15 mouse cellular contexts compared by ENCODE assay signal in the genomic region with DNA sequence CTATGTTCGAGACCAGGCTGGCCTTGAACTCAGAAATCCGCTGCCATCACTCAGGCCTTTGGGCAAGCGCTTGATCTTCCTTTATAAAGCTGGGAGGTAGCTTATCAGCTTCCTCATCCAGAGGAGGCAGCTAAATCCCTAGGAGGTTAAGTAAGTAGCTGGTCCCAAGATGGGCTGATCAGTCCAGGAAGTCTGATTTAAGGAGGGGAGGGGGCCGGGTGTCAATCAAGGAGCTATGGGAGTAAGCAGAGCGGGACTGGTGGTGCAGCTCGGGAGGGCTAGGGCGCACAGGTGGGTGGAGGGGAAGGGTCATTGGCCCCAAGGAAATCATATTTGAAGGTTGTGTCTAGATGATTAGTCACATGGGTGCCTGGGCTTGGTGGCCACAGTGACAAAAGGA. TPM values are rescaled to one million over a fixed set of nuclear protein-coding genes. Genes with fewer than 3 reads are reported as not detected.
A peak's percentile ranks its signal among the peaks of the same experiment; 100 is the strongest.
DNase-seq lines count a peak whose midpoint lies in the region; ATAC-seq lines count a peak whose summit lies in the region.
"Had no signal": no experiment of that assay in that cellular context is flagged by ENCODE, and none has a peak within 500 bp of the region (broad histone marks: within the 10 kb centered on the region; RNA-seq: fewer than 3 reads in every experiment).

No protein-coding gene starts in this region.

- 67% methylated on average over 7 of the region's 7 CpGs for WGBS in liver, embryonic 11.5 days
- WGBS in embryonic facial prominence, embryonic 11.5 days: 58% methylated on average over 7 of the region's 7 CpGs
- 70% methylated on average over 7 of the region's 7 CpGs for WGBS in forebrain, embryonic 12.5 days
- 70% methylated on average over 7 of the region's 7 CpGs for whole genome bisulfite sequencing in liver, embryonic 16.5 days (ENCODE audit: insufficient replicate concordance)

- DNase-seq in liver, embryonic 11.5 days (ENCODE audit: low spot score): no peak
- no peak for DNase-seq in liver
- no peak for DNase-seq in embryonic facial prominence, embryonic 11.5 days (ENCODE audit: low spot score)
- no peak for DNase-seq in cerebellum, postnatal 4 days (ENCODE audit: low spot score in 2 of 2)
- no peak for DNase-seq in frontal cortex, postnatal 14 days (ENCODE audit: low spot score in 2 of 2)
- DNase-seq in natural killer cell, adult 2 months (ENCODE audit: low spot score in 2 of 2): no peak
- DNase-seq: adrenal gland, adult 8-10 months; cerebellum, postnatal 25 days; gastrocnemius, postnatal 25 days; kidney, postnatal 36 days; lung, postnatal 10 days; thymus, adult 18-20 months had no signal

- H3K27me3 ChIP-seq in liver, embryonic 11.5 days (replicated peaks; ENCODE audit: control insufficient read depth, insufficient read depth, low read length): no peaks in the 10 kb centered on the region
- H3K27me3 ChIP-seq in embryonic facial prominence, embryonic 11.5 days (ENCODE audit: control insufficient read depth, insufficient read depth, low read length): no peaks in the 10 kb centered on the region
- peaks cover 26% of the 10 kb centered on the region for H3K27me3 ChIP-seq in forebrain, embryonic 12.5 days
- no peaks in the 10 kb centered on the region for H3K27me3 ChIP-seq in liver, embryonic 16.5 days (ENCODE audit: control insufficient read depth, insufficient read depth, low read depth, low read length)

- no peak overlapping the region for H3K9ac ChIP-seq in liver, embryonic 11.5 days (ENCODE audit: low read depth, low read length)
- no peak overlapping the region for H3K9ac ChIP-seq in embryonic facial prominence, embryonic 11.5 days (replicated peaks; ENCODE audit: low read length)
- no peak overlapping the region for H3K9ac ChIP-seq in forebrain, embryonic 12.5 days
- no peak overlapping the region for H3K9ac ChIP-seq in liver, embryonic 16.5 days (ENCODE audit: low read depth, low read length)

- peaks cover 5% of the 10 kb centered on the region; the same call in 1 of the 2 replicates for H3K36me3 ChIP-seq in liver, embryonic 11.5 days (ENCODE audit: control insufficient read depth, insufficient read depth, low read length)
- H3K36me3 ChIP-seq in embryonic facial prominence, embryonic 11.5 days (replicated peaks; ENCODE audit: control insufficient read depth, insufficient read depth, low read depth, low read length): no peaks in the 10 kb centered on the region; the same call in none of the 2 replicates
- 0 out of 2 replicates have a peak, but pooled peaks cover 8% of the 10 kb centered on the region for H3K36me3 ChIP-seq in forebrain, embryonic 12.5 days (replicated peaks)
- H3K36me3 ChIP-seq in liver, embryonic 16.5 days (ENCODE audit: control insufficient read depth, insufficient read depth): no peaks in the 10 kb centered on the region

- H3K4me1 ChIP-seq in liver, embryonic 11.5 days (replicated peaks; ENCODE audit: control insufficient read depth, insufficient read depth, low read length): peaks cover 44% of the 10 kb centered on the region
- peaks cover 19% of the 10 kb centered on the region for H3K4me1 ChIP-seq in embryonic facial prominence, embryonic 11.5 days (ENCODE audit: control insufficient read depth, insufficient read depth, low read length)
- peaks cover 52% of the 10 kb centered on the region for H3K4me1 ChIP-seq in forebrain, embryonic 12.5 days
- peaks cover 14% of the 10 kb centered on the region for H3K4me1 ChIP-seq in liver, embryonic 16.5 days (ENCODE audit: control insufficient read depth, low read depth, low read length)

- H3K4me2 ChIP-seq in liver, embryonic 11.5 days: no peak overlapping the region
- H3K4me2 ChIP-seq in embryonic facial prominence, embryonic 11.5 days (ENCODE audit: low read depth, low read length): no peak overlapping the region
- no peak overlapping the region for H3K4me2 ChIP-seq in forebrain, embryonic 12.5 days
- H3K4me2 ChIP-seq in liver, embryonic 16.5 days (ENCODE audit: low read depth, low read length): no peak overlapping the region

- no peak overlapping the region for H3K4me3 ChIP-seq in liver, embryonic 11.5 days (ENCODE audit: low read depth, low read length)
- no peak overlapping the region for H3K4me3 ChIP-seq in embryonic facial prominence, embryonic 11.5 days (ENCODE audit: low read depth, low read length)
- H3K4me3 ChIP-seq in forebrain, embryonic 12.5 days (replicated peaks): no peak overlapping the region
- no peak overlapping the region for H3K4me3 ChIP-seq in liver, embryonic 16.5 days (ENCODE audit: low read depth, low read length)
- H3K4me3 ChIP-seq: erythroblast, embryonic 14.5 days had no signal

- peak overlapping the region; percentile 41 for H3K27ac ChIP-seq in liver, embryonic 11.5 days (ENCODE audit: low read depth, low read length)
- H3K27ac ChIP-seq in embryonic facial prominence, embryonic 11.5 days (replicated peaks; ENCODE audit: low read depth, low read length): peak overlapping the region; percentile 76; the same call in 1 of the 2 replicates
- H3K27ac ChIP-seq in forebrain, embryonic 12.5 days: peak overlapping the region; percentile 31
- H3K27ac ChIP-seq in liver, embryonic 16.5 days (ENCODE audit: low read length): peak overlapping the region; percentile 15; the same call in 1 of the 2 replicates

- no peaks in the 10 kb centered on the region for H3K9me3 ChIP-seq in liver, embryonic 11.5 days (ENCODE audit: control insufficient read depth, low read length)
- H3K9me3 ChIP-seq in embryonic facial prominence, embryonic 11.5 days (replicated peaks; ENCODE audit: control insufficient read depth, low read length): no peaks in the 10 kb centered on the region
- H3K9me3 ChIP-seq in forebrain, embryonic 12.5 days: no peaks in the 10 kb centered on the region
- H3K9me3 ChIP-seq in liver, embryonic 16.5 days (replicated peaks; ENCODE audit: control insufficient read depth, low read length): no peaks in the 10 kb centered on the region

- ATAC-seq in liver, embryonic 11.5 days (replicated peaks; ENCODE audit: low FRiP score): no peak
- no peak for ATAC-seq in embryonic facial prominence, embryonic 11.5 days (replicated peaks; ENCODE audit: insufficient number of reproducible peaks, low FRiP score, low TSS enrichment, low read depth)
- no peak for ATAC-seq in forebrain, embryonic 12.5 days (ENCODE audit: low FRiP score)
- no peak for ATAC-seq in liver, embryonic 16.5 days (ENCODE audit: low read depth)

RNA-seq across cellular contexts. Expression of gene Foxp4, which starts 35.8 kb away (rescaled TPM):
- 21.3 and 21.6 TPM in 2 replicates for polyA plus RNA-seq in liver, embryonic 11.5 days (2014; fragmentation: Nextera tagmentation; extraction: Ambion mirVana)
- 29.0 and 32.4 TPM in 2 replicates for polyA plus RNA-seq in embryonic facial prominence, embryonic 11.5 days (2014; fragmentation: Nextera tagmentation; extraction: Ambion mirVana)
- 22.6 and 24.3 TPM in 2 replicates for polyA plus RNA-seq in forebrain, embryonic 12.5 days (2016; fragmentation: Nextera tagmentation; extraction: Ambion mirVana)
- polyA plus RNA-seq in liver, embryonic 16.5 days (2015; fragmentation: Nextera tagmentation; extraction: Ambion mirVana): 3.4 and 4.0 TPM in 2 replicates

RNA-seq across cellular contexts. Expression of gene Mdfi, which starts 54.1 kb away (rescaled TPM):
- polyA plus RNA-seq in liver, embryonic 11.5 days (2014; fragmentation: Nextera tagmentation; extraction: Ambion mirVana): 15.9 and 16.3 TPM in 2 replicates
- polyA plus RNA-seq in embryonic facial prominence, embryonic 11.5 days (2014; fragmentation: Nextera tagmentation; extraction: Ambion mirVana): 75.2 and 95.7 TPM in 2 replicates
- polyA plus RNA-seq in forebrain, embryonic 12.5 days (2016; fragmentation: Nextera tagmentation; extraction: Ambion mirVana): 7.2 and 9.9 TPM in 2 replicates
- polyA plus RNA-seq in liver, embryonic 16.5 days (2015; fragmentation: Nextera tagmentation; extraction: Ambion mirVana): 0.47 and 0.84 TPM in 2 replicates

Comparison
In these comparisons a context has a peak if more than half of its experiments do, and no peak if none do; other contexts are left out.
1. H3K27ac ChIP-seq: peak in every context shown above with its lines; median percentile 76 in embryonic facial prominence, embryonic 11.5 days; 41 in liver, embryonic 11.5 days; 31 in forebrain, embryonic 12.5 days; 15 in liver, embryonic 16.5 days.